In genomic region chr5:135076931-135077505, GRCm38 (mm10) we compare ENCODE assay signal across 7 mouse cellular contexts. TPM values are rescaled to one million over a fixed set of nuclear protein-coding genes. Genes with fewer than 3 reads are reported as not detected.
A peak's percentile ranks its signal among the peaks of the same experiment; 100 is the strongest.
DNase-seq lines count a peak whose midpoint lies in the region; ATAC-seq and TF ChIP-seq lines count a peak whose summit lies in the region.

No protein-coding gene starts in this region.

- H3K9me3 ChIP-seq in forebrain, embryonic 14.5 days (replicated peaks; ENCODE audit: control insufficient read depth, low read length) = no peaks in the 10 kb centered on the region
- H3K9me3 ChIP-seq in kidney, embryonic 14.5 days (ENCODE audit: control insufficient read depth, low read length) = no peaks in the 10 kb centered on the region
- H3K9me3 ChIP-seq in liver, embryonic 13.5 days (replicated peaks) = no peaks in the 10 kb centered on the region
- no peaks in the 10 kb centered on the region for H3K9me3 ChIP-seq in neural tube, embryonic 14.5 days (ENCODE audit: control insufficient read depth, low read length)

- H3K27ac ChIP-seq in forebrain, embryonic 14.5 days (ENCODE audit: low read depth, low read length) = peak overlapping the region; percentile 91
- H3K27ac ChIP-seq in kidney, embryonic 14.5 days (ENCODE audit: low read depth, low read length) = peak overlapping the region; percentile 86
- no peak overlapping the region for H3K27ac ChIP-seq in liver, embryonic 13.5 days
- peak overlapping the region; percentile 88 for H3K27ac ChIP-seq in neural tube, embryonic 14.5 days (ENCODE audit: low read depth, low read length)

- peak; percentile 76 for ATAC-seq in forebrain, embryonic 14.5 days
- peak; percentile 24 for ATAC-seq in kidney, embryonic 14.5 days (ENCODE audit: low FRiP score, low TSS enrichment)
- ATAC-seq in liver, embryonic 13.5 days (ENCODE audit: low read depth) = no peak
- peak; percentile 57 for ATAC-seq in neural tube, embryonic 14.5 days (ENCODE audit: low read depth)
- no peak for ATAC-seq in erythroid progenitor cell, adult 5-6 weeks (replicated peaks; ENCODE audit: low FRiP score, poor library complexity, severe bottlenecking)

- no peaks in the 10 kb centered on the region for H3K27me3 ChIP-seq in forebrain, embryonic 14.5 days (replicated peaks; ENCODE audit: control insufficient read depth, insufficient read depth, low read length)
- H3K27me3 ChIP-seq in kidney, embryonic 14.5 days (ENCODE audit: control insufficient read depth, insufficient read depth, low read length) = no peaks in the 10 kb centered on the region
- peaks cover 23% of the 10 kb centered on the region; the same call in 1 of the 2 replicates for H3K27me3 ChIP-seq in liver, embryonic 13.5 days
- H3K27me3 ChIP-seq in neural tube, embryonic 14.5 days (ENCODE audit: control insufficient read depth, insufficient read depth, low read length) = no peaks in the 10 kb centered on the region

- peak overlapping the region; percentile 59 for H3K4me2 ChIP-seq in forebrain, embryonic 14.5 days (ENCODE audit: low read length)
- peak overlapping the region; percentile 81 for H3K4me2 ChIP-seq in kidney, embryonic 14.5 days (replicated peaks; ENCODE audit: low read depth, low read length)
- peak overlapping the region; percentile 93 for H3K4me2 ChIP-seq in liver, embryonic 13.5 days
- H3K4me2 ChIP-seq in neural tube, embryonic 14.5 days (ENCODE audit: low read depth, low read length) = peak overlapping the region; percentile 77

- H3K4me3 ChIP-seq in forebrain, embryonic 14.5 days (ENCODE audit: low read depth, low read length) = peak overlapping the region; percentile 94
- H3K4me3 ChIP-seq in kidney, embryonic 14.5 days (ENCODE audit: low read length) = peak overlapping the region; percentile 95
- peak overlapping the region; percentile 66 for H3K4me3 ChIP-seq in liver, embryonic 13.5 days (replicated peaks)
- peak overlapping the region; percentile 96 for H3K4me3 ChIP-seq in neural tube, embryonic 14.5 days (ENCODE audit: low read depth, low read length)

- H3K4me1 ChIP-seq in forebrain, embryonic 14.5 days (ENCODE audit: control insufficient read depth, insufficient read depth, low read length) = peaks cover 4% of the 10 kb centered on the region
- H3K4me1 ChIP-seq in kidney, embryonic 14.5 days (ENCODE audit: control insufficient read depth, insufficient read depth, low read length) = peaks cover 12% of the 10 kb centered on the region
- H3K4me1 ChIP-seq in liver, embryonic 13.5 days (replicated peaks) = peaks cover 26% of the 10 kb centered on the region
- peaks cover 12% of the 10 kb centered on the region for H3K4me1 ChIP-seq in neural tube, embryonic 14.5 days (ENCODE audit: control insufficient read depth, insufficient read depth, low read length)

- peak; percentile 54 for DNase-seq in ES-CJ7 (ENCODE audit: low read depth, low spot score)
- peak; percentile 92 for DNase-seq in brain, embryonic 14.5 days (ENCODE audit: low read depth)
- DNase-seq in forebrain, embryonic 14.5 days (ENCODE audit: low spot score) = peak; percentile 84
- DNase-seq in liver, embryonic 13.5 days = no peak

- TF ChIP-seq CTCF in brain, embryonic 14.5 days (IDR thresholded peaks at IDR 0.05; ENCODE audit: borderline replicate concordance, extremely low read depth, insufficient read depth, insufficient read length) = no peak

- no peak for TF ChIP-seq POLR2A in brain, embryonic 14.5 days (IDR thresholded peaks at IDR 0.05; ENCODE audit: borderline replicate concordance, extremely low read depth, insufficient read depth, insufficient read length, poor library complexity, severe bottlenecking)

- H3K9ac ChIP-seq in forebrain, embryonic 14.5 days (ENCODE audit: low read length) = peak overlapping the region; percentile 99
- peak overlapping the region; percentile 98 for H3K9ac ChIP-seq in kidney, embryonic 14.5 days (ENCODE audit: low read depth, low read length)
- 0 out of 2 replicates have a peak overlapping the region, but pooled peaks have one; percentile 82 for H3K9ac ChIP-seq in liver, embryonic 13.5 days
- H3K9ac ChIP-seq in neural tube, embryonic 14.5 days (replicated peaks; ENCODE audit: low read depth, low read length) = peak overlapping the region; percentile 99

- peaks cover 37% of the 10 kb centered on the region for H3K36me3 ChIP-seq in forebrain, embryonic 14.5 days (ENCODE audit: control insufficient read depth, insufficient read depth, low read length)
- peaks cover 5% of the 10 kb centered on the region; the same call in 1 of the 2 replicates for H3K36me3 ChIP-seq in kidney, embryonic 14.5 days (ENCODE audit: control insufficient read depth, insufficient read depth, low read length)
- H3K36me3 ChIP-seq in liver, embryonic 13.5 days = no peaks in the 10 kb centered on the region
- H3K36me3 ChIP-seq in neural tube, embryonic 14.5 days (ENCODE audit: control insufficient read depth, insufficient read depth, low read length) = peaks cover 15% of the 10 kb centered on the region

- 8% methylated on average over 14 of the region's 14 CpGs for WGBS in forebrain, embryonic 14.5 days
- 17% methylated on average over 14 of the region's 14 CpGs for WGBS in kidney, embryonic 14.5 days
- 48% methylated on average over 14 of the region's 14 CpGs for WGBS in liver, embryonic 13.5 days (ENCODE audit: insufficient replicate concordance)
- 12% methylated on average over 14 of the region's 14 CpGs for whole genome bisulfite sequencing in neural tube, embryonic 14.5 days

RNA-seq across cellular contexts. Expression of gene Vps37d, which starts 1.0 kb away (rescaled TPM):
- polyA plus RNA-seq in brain, embryonic 14.5 days (2012; rRNA removed) = 63.2 and 75.0 TPM in 2 replicates
- polyA plus RNA-seq in forebrain, embryonic 14.5 days (2014; fragmentation: Nextera tagmentation; extraction: Ambion mirVana) = 25.0 and 28.9 TPM in 2 replicates
- polyA plus RNA-seq in kidney, embryonic 14.5 days (2014; fragmentation: Nextera tagmentation; extraction: Ambion mirVana) = 8.9 and 12.6 TPM in 2 replicates
- 0.25 and 0.47 TPM in 2 replicates for polyA plus RNA-seq in liver, embryonic 13.5 days (2015; fragmentation: Nextera tagmentation; extraction: Ambion mirVana)
- polyA plus RNA-seq in neural tube, embryonic 14.5 days (2014; fragmentation: Nextera tagmentation; extraction: Ambion mirVana) = 26.9 and 28.8 TPM in 2 replicates
- not detected in 2 replicates for total RNA-seq in erythroid progenitor cell, adult 5-6 weeks (2015; ENCODE audit: low replicate concordance)
- total RNA-seq in erythroid progenitor cell, adult 5-6 weeks (2017; ENCODE audit: low replicate concordance) = not detected in 2 replicates

RNA-seq across cellular contexts. Expression of gene Bud23, which starts 12.3 kb away (rescaled TPM):
- 81.8 and 112 TPM in 2 replicates for polyA plus RNA-seq in brain, embryonic 14.5 days (2012; rRNA removed)
- polyA plus RNA-seq in forebrain, embryonic 14.5 days (2014; fragmentation: Nextera tagmentation; extraction: Ambion mirVana) = 89.1 and 92.7 TPM in 2 replicates
- polyA plus RNA-seq in kidney, embryonic 14.5 days (2014; fragmentation: Nextera tagmentation; extraction: Ambion mirVana) = 118 and 156 TPM in 2 replicates
- 82.4 and 92.4 TPM in 2 replicates for polyA plus RNA-seq in liver, embryonic 13.5 days (2015; fragmentation: Nextera tagmentation; extraction: Ambion mirVana)
- 60.3 and 72.5 TPM in 2 replicates for polyA plus RNA-seq in neural tube, embryonic 14.5 days (2014; fragmentation: Nextera tagmentation; extraction: Ambion mirVana)
- total RNA-seq in erythroid progenitor cell, adult 5-6 weeks (2015; ENCODE audit: low replicate concordance) = 25.2 and 34.8 TPM in 2 replicates
- total RNA-seq in erythroid progenitor cell, adult 5-6 weeks (2017; ENCODE audit: low replicate concordance) = 7.6 and 13.0 TPM in 2 replicates

RNA-seq across cellular contexts. Expression of gene Mlxipl, which starts 12.7 kb away (rescaled TPM):
- 1.8 and 1.9 TPM in 2 replicates for polyA plus RNA-seq in brain, embryonic 14.5 days (2012; rRNA removed)
- 0.36 and 0.64 TPM in 2 replicates for polyA plus RNA-seq in forebrain, embryonic 14.5 days (2014; fragmentation: Nextera tagmentation; extraction: Ambion mirVana)
- 3.9 and 6.4 TPM in 2 replicates for polyA plus RNA-seq in kidney, embryonic 14.5 days (2014; fragmentation: Nextera tagmentation; extraction: Ambion mirVana)
- 8.5 and 9.5 TPM in 2 replicates for polyA plus RNA-seq in liver, embryonic 13.5 days (2015; fragmentation: Nextera tagmentation; extraction: Ambion mirVana)
- 0.27 and 0.89 TPM in 2 replicates for polyA plus RNA-seq in neural tube, embryonic 14.5 days (2014; fragmentation: Nextera tagmentation; extraction: Ambion mirVana)
- 2.1 TPM in 1 of 2 replicates, not detected in the other for total RNA-seq in erythroid progenitor cell, adult 5-6 weeks (2015; ENCODE audit: low replicate concordance)
- total RNA-seq in erythroid progenitor cell, adult 5-6 weeks (2017; ENCODE audit: low replicate concordance) = 0.39 TPM in 1 of 2 replicates, not detected in the other

RNA-seq across cellular contexts. Expression of gene Dnajc30, which starts 13.0 kb away (rescaled TPM):
- polyA plus RNA-seq in brain, embryonic 14.5 days (2012; rRNA removed) = 34.8 and 35.9 TPM in 2 replicates
- 36.3 and 38.8 TPM in 2 replicates for polyA plus RNA-seq in forebrain, embryonic 14.5 days (2014; fragmentation: Nextera tagmentation; extraction: Ambion mirVana)
- polyA plus RNA-seq in kidney, embryonic 14.5 days (2014; fragmentation: Nextera tagmentation; extraction: Ambion mirVana) = 33.4 and 34.4 TPM in 2 replicates
- polyA plus RNA-seq in liver, embryonic 13.5 days (2015; fragmentation: Nextera tagmentation; extraction: Ambion mirVana) = 15.2 and 16.5 TPM in 2 replicates
- polyA plus RNA-seq in neural tube, embryonic 14.5 days (2014; fragmentation: Nextera tagmentation; extraction: Ambion mirVana) = 42.2 and 47.0 TPM in 2 replicates
- 6.5 and 21.0 TPM in 2 replicates for total RNA-seq in erythroid progenitor cell, adult 5-6 weeks (2015; ENCODE audit: low replicate concordance)
- total RNA-seq in erythroid progenitor cell, adult 5-6 weeks (2017; ENCODE audit: low replicate concordance) = 2.3 and 3.4 TPM in 2 replicates

RNA-seq across cellular contexts. Expression of gene Stx1a, which starts 53.7 kb away (rescaled TPM):
- polyA plus RNA-seq in brain, embryonic 14.5 days (2012; rRNA removed) = 151 and 152 TPM in 2 replicates
- 57.0 and 78.5 TPM in 2 replicates for polyA plus RNA-seq in forebrain, embryonic 14.5 days (2014; fragmentation: Nextera tagmentation; extraction: Ambion mirVana)
- polyA plus RNA-seq in kidney, embryonic 14.5 days (2014; fragmentation: Nextera tagmentation; extraction: Ambion mirVana) = 11.5 and 13.5 TPM in 2 replicates
- polyA plus RNA-seq in liver, embryonic 13.5 days (2015; fragmentation: Nextera tagmentation; extraction: Ambion mirVana) = 1.3 and 1.5 TPM in 2 replicates
- polyA plus RNA-seq in neural tube, embryonic 14.5 days (2014; fragmentation: Nextera tagmentation; extraction: Ambion mirVana) = 120 and 132 TPM in 2 replicates
- total RNA-seq in erythroid progenitor cell, adult 5-6 weeks (2015; ENCODE audit: low replicate concordance) = not detected in 2 replicates
- total RNA-seq in erythroid progenitor cell, adult 5-6 weeks (2017; ENCODE audit: low replicate concordance) = not detected in 2 replicates

Comparison
In these comparisons a context has a peak if more than half of its experiments do, and no peak if none do; other contexts are left out.
1. ATAC-seq: peak in forebrain, embryonic 14.5 days (single experiment), kidney, embryonic 14.5 days (single experiment) and neural tube, embryonic 14.5 days (single experiment); none in liver, embryonic 13.5 days (single experiment) and erythroid progenitor cell, adult 5-6 weeks (single experiment).
2. Peak in every context shown above with its lines, with median percentiles within 50 percentile points of each other: H3K4me2 ChIP-seq, H3K4me3 ChIP-seq and H3K9ac ChIP-seq.